Comparison of ENCODE assay signal across 8 mouse cellular contexts in genomic region chr7:5038109-5038732, GRCm38 (mm10). TPM values are rescaled to one million over a fixed set of nuclear protein-coding genes. Genes with fewer than 3 reads are reported as not detected.
A peak's percentile ranks its signal among the peaks of the same experiment; 100 is the strongest.
DNase-seq lines count a peak whose midpoint lies in the region; ATAC-seq lines count a peak whose summit lies in the region.

Gene Zfp784, minus strand, starts transcription at chr7:5038446.

- no peaks in the 10 kb centered on the region for H3K27me3 ChIP-seq in heart, embryonic 13.5 days (replicated peaks)
- H3K27me3 ChIP-seq in liver, embryonic 13.5 days, result no peaks in the 10 kb centered on the region
- no peaks in the 10 kb centered on the region for H3K27me3 ChIP-seq in stomach, embryonic 16.5 days (ENCODE audit: control insufficient read depth, insufficient read depth, low read length)

- H3K4me2 ChIP-seq in heart, embryonic 13.5 days, result peak within 1 kb of the TSS; percentile 71
- peak within 1 kb of the TSS; percentile 75 for H3K4me2 ChIP-seq in liver, embryonic 13.5 days
- peak within 1 kb of the TSS; percentile 69 for H3K4me2 ChIP-seq in stomach, embryonic 16.5 days (ENCODE audit: low read depth, low read length)

- peak within 1 kb of the TSS; percentile 86 for H3K9ac ChIP-seq in heart, embryonic 13.5 days
- H3K9ac ChIP-seq in liver, embryonic 13.5 days, result peak within 1 kb of the TSS; percentile 76
- peak within 1 kb of the TSS; percentile 92 for H3K9ac ChIP-seq in stomach, embryonic 16.5 days (ENCODE audit: low read length)

- H3K4me3 ChIP-seq in heart, embryonic 13.5 days, result peak within 1 kb of the TSS; percentile 66
- peak within 1 kb of the TSS; percentile 74 for H3K4me3 ChIP-seq in liver, embryonic 13.5 days (replicated peaks)
- peak within 1 kb of the TSS; percentile 75 for H3K4me3 ChIP-seq in stomach, embryonic 16.5 days (replicated peaks; ENCODE audit: low read length)

- under 1% methylated on average over 48 of the region's 48 CpGs for WGBS in heart, embryonic 13.5 days
- WGBS in liver, embryonic 13.5 days (ENCODE audit: insufficient replicate concordance), result under 1% methylated on average over 48 of the region's 48 CpGs
- under 1% methylated on average over 48 of the region's 48 CpGs for WGBS in stomach, embryonic 16.5 days

- H3K4me1 ChIP-seq in heart, embryonic 13.5 days, result peaks cover 19% of the 10 kb centered on the region
- H3K4me1 ChIP-seq in liver, embryonic 13.5 days (replicated peaks), result peaks cover 27% of the 10 kb centered on the region
- H3K4me1 ChIP-seq in stomach, embryonic 16.5 days (ENCODE audit: control insufficient read depth, insufficient read depth, low read length), result peaks cover 7% of the 10 kb centered on the region

- DNase-seq in CD4-positive helper T cell, adult 2 months (ENCODE audit: low read depth, low spot score), result peak; percentile 96
- peak; percentile 78 for DNase-seq in brain, embryonic 18.5 days (ENCODE audit: low read depth, low spot score)
- DNase-seq in kidney, postnatal 14 days, result peak; percentile 96
- DNase-seq in liver, embryonic 13.5 days, result peak; percentile 92
- peak; percentile 94 for DNase-seq in neural tube, embryonic 10.5 days (ENCODE audit: extremely low spot score, low spot score)

- no peaks in the 10 kb centered on the region for H3K9me3 ChIP-seq in heart, embryonic 13.5 days
- no peaks in the 10 kb centered on the region for H3K9me3 ChIP-seq in liver, embryonic 13.5 days (replicated peaks)
- no peaks in the 10 kb centered on the region for H3K9me3 ChIP-seq in stomach, embryonic 16.5 days (replicated peaks; ENCODE audit: control insufficient read depth, low read length)

- H3K27ac ChIP-seq in heart, embryonic 13.5 days (replicated peaks), result peak within 1 kb of the TSS; percentile 94
- peak within 1 kb of the TSS; percentile 88 for H3K27ac ChIP-seq in liver, embryonic 13.5 days
- H3K27ac ChIP-seq in stomach, embryonic 16.5 days (ENCODE audit: low read length), result peak within 1 kb of the TSS; percentile 99

- peak; percentile 95 for ATAC-seq in erythroid progenitor cell, adult 5-6 weeks (replicated peaks; ENCODE audit: low FRiP score, poor library complexity, severe bottlenecking)
- peak; percentile 92 for ATAC-seq in heart, embryonic 13.5 days (ENCODE audit: extremely low read depth, insufficient number of reproducible peaks, low FRiP score, low TSS enrichment)
- peak; percentile 98 for ATAC-seq in liver, embryonic 13.5 days (ENCODE audit: low read depth)
- ATAC-seq in stomach, embryonic 16.5 days (ENCODE audit: insufficient read depth, low FRiP score), result peak; percentile 98

- peaks cover 39% of the 10 kb centered on the region for H3K36me3 ChIP-seq in heart, embryonic 13.5 days
- peaks cover 22% of the 10 kb centered on the region for H3K36me3 ChIP-seq in liver, embryonic 13.5 days
- peaks cover 30% of the 10 kb centered on the region for H3K36me3 ChIP-seq in stomach, embryonic 16.5 days (ENCODE audit: control insufficient read depth, insufficient read depth, low read length)

RNA-seq across cellular contexts. Expression of gene Zfp784, which starts in this region (rescaled TPM):
- total RNA-seq in erythroid progenitor cell, adult 5-6 weeks (2015; ENCODE audit: low replicate concordance), result 0.42 and 1.8 TPM in 2 replicates
- total RNA-seq in erythroid progenitor cell, adult 5-6 weeks (2017; ENCODE audit: low replicate concordance), result 0.90 TPM in 1 of 2 replicates, not detected in the other
- polyA plus RNA-seq in heart, embryonic 13.5 days (2015; fragmentation: Nextera tagmentation; extraction: Ambion mirVana), result 5.4 and 5.7 TPM in 2 replicates
- polyA plus RNA-seq in liver, embryonic 13.5 days (2015; fragmentation: Nextera tagmentation; extraction: Ambion mirVana), result 0.93 and 1.4 TPM in 2 replicates
- 5.9 and 6.1 TPM in 2 replicates for polyA plus RNA-seq in stomach, embryonic 16.5 days (2015; fragmentation: Nextera tagmentation; extraction: Ambion mirVana)

Comparison
In these comparisons a context has a peak if more than half of its experiments do, and no peak if none do; other contexts are left out.
1. Peak in every context shown above with its lines: DNase-seq, ATAC-seq, H3K4me3 ChIP-seq and H3K27ac ChIP-seq.